Mouse (Mus musculus) testis, postnatal 14 days (tissue): ENCODE measurements at regions not wholly inside any gene's neighbourhood (a gene's known extent, or its start where the extent isn't known, plus 50 kb on each side); places are given as distances from the start of the nearest gene placed in this dataset.
"Not testable (repeated sequence)": the region's sequence is repeated elsewhere in the genome, so short reads cannot be mapped to it uniquely, and the experiment has no call there.

Source experiments
- DNase-seq: peaks from one replicate; pipeline ENCODE4 v3.0.0; 2021; ENCODE audit warnings: low spot score

DNA sequence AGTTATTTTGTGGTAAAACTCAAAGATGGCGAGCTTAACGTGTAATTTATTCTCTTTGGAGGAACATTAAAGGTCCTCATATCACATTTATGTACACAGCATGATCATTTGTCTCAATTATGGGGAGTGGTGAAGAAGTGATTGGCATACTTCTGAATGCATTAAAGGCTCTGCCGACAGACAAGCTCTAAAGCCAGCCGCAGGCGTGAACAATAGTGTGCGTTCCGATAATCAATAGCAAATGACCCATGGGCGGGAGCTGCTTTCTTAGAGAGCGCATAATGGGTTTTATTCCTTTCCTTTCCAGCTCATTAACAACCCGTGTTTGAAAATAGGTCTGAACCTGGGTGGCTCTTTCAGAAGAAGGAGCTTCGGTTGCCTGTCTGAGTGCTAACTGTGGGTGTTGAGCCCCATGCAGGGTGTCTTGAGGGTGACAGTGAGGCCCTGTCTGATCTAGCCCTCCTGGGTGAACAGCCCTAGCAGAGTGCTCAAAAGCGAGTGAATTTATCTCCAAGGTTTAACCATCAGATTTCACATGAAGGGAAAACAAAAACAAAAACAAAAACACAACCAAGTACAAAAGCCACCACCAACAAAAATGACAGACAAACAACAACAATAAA is 210.5 kb downstream of the Zfp619 start:
- DNase-seq = no peak

DNA sequence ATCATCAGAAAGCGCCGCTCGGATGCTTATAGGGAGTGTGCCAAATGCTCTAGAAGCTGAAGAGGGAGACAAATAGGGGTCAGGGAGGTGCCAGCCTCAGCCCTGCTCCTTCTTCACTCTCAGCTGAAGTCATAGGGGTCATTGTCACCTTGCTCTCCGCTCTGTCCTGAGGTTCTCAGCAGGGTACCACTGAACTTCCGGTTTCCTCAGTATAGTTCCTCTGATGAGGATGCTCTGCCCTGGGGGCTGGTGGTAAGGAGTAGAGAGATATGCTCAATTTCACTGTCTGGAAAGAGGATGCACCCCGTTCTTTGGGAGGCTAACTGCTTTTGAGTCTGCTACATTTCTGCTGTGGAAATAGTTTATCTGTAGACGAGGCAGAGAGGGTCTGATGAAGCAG is 211.4 kb downstream of the Zfp619 start:
- DNase-seq = no peak

GRCm38 (mm10) chr7:39729723-39730122 is 212.2 kb downstream of the Zfp619 start:
- DNase-seq = no peak

GRCm38 (mm10) chr7:39732790-39733189 is 215.2 kb downstream of the Zfp619 start:
- no peak for DNase-seq

- not testable (repeated sequence) for DNase-seq
Observed at GRCm38 (mm10) chr7:39748395-39748794, 230.8 kb downstream of the Zfp619 start.

- DNase-seq = no peak
Observed at GRCm38 (mm10) chr7:39750448-39750847, 232.9 kb downstream of the Zfp619 start.

GRCm38 (mm10) chr7:39764366-39764765 is 246.8 kb downstream of the Zfp619 start:
- no peak for DNase-seq

DNA sequence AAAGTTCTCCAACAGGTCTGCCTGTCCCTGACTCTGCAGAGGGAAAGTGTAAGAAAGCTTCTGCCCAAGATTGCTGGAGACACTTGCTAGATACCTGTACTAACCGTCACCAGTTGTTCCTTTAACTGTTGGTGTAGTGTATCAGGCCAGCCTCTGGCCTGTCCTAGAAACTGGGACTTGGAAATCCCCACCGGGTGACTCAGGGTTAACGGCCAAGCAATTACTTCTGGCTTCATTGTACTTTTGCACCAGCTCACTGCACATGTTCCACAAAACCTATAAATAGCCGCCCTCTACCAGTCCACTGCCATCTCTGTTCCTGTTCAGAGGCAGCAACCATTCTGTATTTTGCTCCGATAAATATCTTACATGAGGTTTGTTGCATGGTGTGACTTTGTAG is 247.5 kb downstream of the Zfp619 start:
- DNase-seq = no peak

- no peak for DNase-seq
Observed at GRCm38 (mm10) chr7:39773291-39773690, 255.7 kb downstream of the Zfp619 start.

GRCm38 (mm10) chr7:39789321-39789720 is 271.8 kb downstream of the Zfp619 start:
- DNase-seq = no peak

GRCm38 (mm10) chr7:39789880-39790279 is 272.3 kb downstream of the Zfp619 start:
- no peak for DNase-seq

DNA sequence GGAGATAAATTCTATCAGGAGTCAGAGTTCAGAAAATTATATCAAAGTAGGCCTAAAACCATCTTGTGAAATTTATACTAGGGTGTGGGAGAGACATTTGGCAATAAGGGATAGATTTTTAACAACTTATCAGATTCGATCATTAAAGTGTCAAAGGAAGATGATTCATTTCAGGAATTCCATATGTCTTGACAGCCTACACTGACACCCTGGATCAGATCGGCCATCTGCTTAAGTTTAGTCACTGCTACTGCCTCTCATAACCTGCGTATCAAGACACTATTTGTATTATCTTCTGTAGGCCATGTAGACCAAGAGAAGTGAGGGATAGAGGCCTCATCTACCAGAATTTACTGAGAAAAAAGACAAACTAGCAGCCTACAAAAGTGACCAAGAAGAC is 277.2 kb downstream of the Zfp619 start:
- DNase-seq = no peak

- DNase-seq = no peak
Observed at GRCm38 (mm10) chr7:39804276-39804675, 286.7 kb downstream of the Zfp619 start.

- no peak for DNase-seq
Observed at GRCm38 (mm10) chr7:39818036-39818435, 300.5 kb downstream of the Zfp619 start.

GRCm38 (mm10) chr7:39822550-39823178 is 305.1 kb downstream of the Zfp619 start:
- no peak for DNase-seq

DNA sequence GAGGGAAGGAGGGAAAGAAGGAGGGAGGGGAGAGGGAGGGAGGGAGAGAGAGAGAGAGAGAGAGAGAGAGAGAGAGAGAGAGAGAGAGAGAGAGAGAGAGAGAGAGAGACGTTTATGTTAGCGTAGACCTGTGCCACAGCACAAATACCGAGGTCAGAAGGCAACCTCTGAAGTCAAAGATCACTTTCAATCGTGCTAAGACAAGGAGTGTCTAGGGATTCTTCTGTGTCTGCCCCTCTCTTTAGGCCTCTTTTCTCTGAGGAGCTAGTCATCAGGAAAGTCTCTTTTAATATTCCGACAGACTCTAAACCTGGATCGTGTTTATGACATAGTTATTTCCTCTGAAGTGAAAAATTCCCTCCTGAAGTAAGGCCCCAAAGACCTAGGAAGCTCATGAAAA is 310.8 kb downstream of the Zfp619 start:
- no peak for DNase-seq

- no peak for DNase-seq
Observed at GRCm38 (mm10) chr7:39830831-39831230, 313.3 kb downstream of the Zfp619 start.

DNA sequence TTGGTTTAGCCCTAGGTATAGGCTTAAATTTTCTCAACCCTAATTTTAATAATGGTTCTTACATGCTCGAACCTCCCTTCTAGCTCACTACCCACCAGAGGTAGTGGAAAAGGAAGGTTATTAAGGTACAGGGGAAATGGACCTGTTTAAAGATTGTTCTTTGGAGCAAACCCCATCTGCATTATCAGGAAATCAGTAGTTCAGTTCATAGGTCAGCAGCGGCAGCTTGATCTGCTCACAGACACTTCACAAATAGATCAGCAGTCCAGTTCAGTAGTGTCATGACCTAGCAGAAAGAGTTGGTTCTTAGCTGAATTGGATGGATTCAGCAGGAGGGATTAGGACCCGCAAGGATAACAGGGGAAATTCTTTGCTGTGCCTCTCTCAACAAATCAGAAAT is 324.4 kb downstream of the Zfp619 start:
- DNase-seq = no peak

DNA sequence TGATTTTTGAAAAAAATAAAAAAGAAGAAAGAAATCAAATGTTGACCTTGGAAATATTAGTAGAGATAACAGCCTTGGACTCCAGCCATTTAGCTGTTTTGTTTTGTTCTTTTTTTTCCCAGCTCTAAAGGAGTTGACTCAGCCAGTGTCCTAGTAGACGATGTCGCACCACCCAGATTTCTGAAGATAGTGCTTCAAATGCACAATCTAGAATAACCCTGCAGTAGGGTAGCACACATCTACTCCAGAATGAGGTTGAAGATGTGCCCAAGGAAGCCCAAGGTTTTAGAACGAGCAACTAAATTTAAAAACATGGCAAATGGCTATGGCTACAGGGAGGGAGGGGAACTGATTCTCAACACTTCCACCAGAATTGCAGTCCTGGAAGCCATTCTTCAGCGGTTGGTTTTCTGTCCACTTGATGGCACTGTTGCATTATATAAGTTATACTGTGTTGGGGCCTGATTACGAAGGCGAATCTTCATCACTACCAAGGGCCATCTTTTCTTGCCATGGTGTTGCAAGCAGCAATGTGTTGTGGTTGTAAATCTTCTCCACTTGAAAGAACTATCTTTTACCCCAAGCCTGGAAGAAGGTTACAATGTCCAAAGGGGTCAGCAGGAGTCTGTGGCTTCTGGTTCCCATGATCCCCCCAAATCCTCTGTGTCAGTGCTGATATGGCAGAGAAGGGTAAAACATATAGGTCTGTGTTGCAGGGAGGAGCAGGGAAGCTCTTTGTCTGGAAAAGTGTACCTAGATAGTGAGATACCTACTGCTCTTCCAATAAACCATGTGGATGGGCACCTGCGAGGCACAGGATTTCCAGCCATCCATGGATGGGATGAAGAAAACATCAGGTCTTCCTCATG is 330.6 kb downstream of the Zfp619 start:
- DNase-seq = no peak

DNA sequence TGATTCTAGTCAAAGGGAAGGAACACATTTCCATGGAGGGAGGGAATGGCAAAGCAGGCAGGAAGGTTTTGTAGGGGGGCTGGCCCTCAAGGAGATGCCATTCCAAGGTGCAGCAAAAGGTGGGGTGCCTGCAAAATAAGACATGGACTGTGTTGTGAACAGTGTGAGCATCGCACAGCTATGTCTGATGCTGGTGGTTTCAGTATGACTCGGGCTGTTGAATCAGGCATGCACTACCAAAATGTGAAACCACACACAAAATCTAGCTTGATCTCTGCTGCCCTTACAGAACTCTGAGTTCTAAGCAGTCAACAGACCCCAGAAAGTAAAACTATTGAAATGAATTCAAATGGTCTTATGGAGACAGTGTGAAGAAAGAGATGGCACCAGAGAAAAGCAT is 339.7 kb downstream of the Zfp619 start:
- DNase-seq = no peak

DNA sequence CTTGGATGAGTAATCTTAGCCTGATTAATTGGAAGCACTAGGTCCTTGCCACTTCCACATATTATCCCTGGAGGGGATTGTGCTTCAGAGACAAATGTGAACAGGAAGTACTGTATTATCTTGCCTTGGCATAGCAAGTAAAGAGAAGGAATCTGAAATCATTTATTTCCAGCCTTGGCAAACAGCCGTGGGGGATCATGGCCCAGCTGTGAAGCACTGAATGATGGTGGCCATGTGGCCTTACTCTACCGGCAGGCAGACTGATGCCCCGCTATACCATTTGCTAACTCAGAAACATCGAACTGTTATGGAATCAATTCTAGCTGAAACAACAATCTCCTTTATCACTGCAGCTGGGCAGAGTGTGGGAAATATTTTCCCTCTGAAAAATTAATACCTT is 345.3 kb downstream of the Zfp619 start:
- DNase-seq = no peak

DNA sequence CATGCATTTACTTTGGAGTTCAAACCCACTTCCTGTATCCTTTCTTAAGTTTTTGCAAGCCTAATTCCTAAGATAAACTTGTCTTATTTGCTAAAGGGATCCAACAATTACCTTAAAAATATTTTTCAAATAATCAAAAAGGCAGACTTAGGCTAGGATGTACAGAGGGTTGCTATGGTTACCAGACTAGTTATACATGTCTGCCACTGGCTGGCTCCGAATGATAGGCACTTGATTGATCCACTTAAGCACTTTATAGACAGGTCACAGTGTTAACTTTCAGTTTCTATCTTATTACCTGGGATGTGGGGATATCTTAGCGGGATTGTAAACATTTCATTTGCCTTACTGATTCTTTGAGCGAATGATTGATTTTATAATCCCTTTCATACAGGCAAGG is 346.6 kb downstream of the Zfp619 start:
- no peak for DNase-seq

DNA sequence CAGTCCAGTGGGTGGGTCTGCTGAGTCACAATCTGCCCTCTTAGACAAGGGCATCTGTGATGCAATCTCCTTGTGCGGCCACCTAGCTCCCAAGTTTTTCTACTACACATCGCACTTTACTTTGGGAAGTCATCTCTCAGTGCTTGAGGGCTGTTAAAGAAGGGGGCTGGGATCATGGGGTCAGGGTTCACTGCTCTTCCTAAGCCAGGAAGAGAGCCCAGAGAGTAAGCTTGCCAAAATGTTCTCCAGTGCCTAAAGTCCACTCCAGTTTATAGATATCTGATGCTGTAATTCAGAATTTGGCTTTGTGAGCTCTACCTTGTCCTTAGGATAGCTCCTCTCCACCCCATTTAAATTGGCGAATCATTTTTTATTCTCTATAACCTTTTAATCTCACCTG is 347.2 kb downstream of the Zfp619 start:
- DNase-seq = no peak
